Mouse (Mus musculus): ENCODE measurements around the gene Clstn1. TPM values are rescaled to one million over a fixed set of nuclear protein-coding genes. Genes with fewer than 3 reads are reported as not detected.

Clstn1 gene
- 1 to 10 TPM; 9.3 to 9.7 TPM for total RNA-seq (2023)

GRCm38 (mm10) chr4:149586044-149586782 is at the start of gene Clstn1:
Gene Clstn1 (plus strand): TSS chr4:149586468.

Other genes starting within 250 kb of the Clstn1 start
- 10 to 100 TPM; 48.3 to 62.3 TPM for gene Ube4b, start 159.7 kb upstream of the Clstn1 start, total RNA-seq (2023)
- not detected for gene Rbp7, start 131.5 kb upstream of the Clstn1 start, total RNA-seq (2023)
- not detected for gene Tmem274, start 109.1 kb upstream of the Clstn1 start, total RNA-seq (2023)
- 1 to 10 TPM; 4.0 to 4.4 TPM for gene Nmnat1, start 101.3 kb upstream of the Clstn1 start, total RNA-seq (2023)
- gene Lzic, start 101.2 kb upstream of the Clstn1 start, total RNA-seq (2023): 10 to 100 TPM; 12.7 to 13.8 TPM
- 1 to 10 TPM; 7.9 to 8.4 TPM for gene Ctnnbip1, start 68.2 kb upstream of the Clstn1 start, total RNA-seq (2023)
- 100 to 1,000 TPM; 279 to 327 TPM for gene Pik3cd, start 116.1 kb downstream of the Clstn1 start, total RNA-seq (2023)
- gene Tmem201, start 151.6 kb downstream of the Clstn1 start, total RNA-seq (2023): 1 to 10 TPM; 6.3 to 7.0 TPM
- gene Slc25a33, start 187.8 kb downstream of the Clstn1 start, total RNA-seq (2023): 1 to 10 TPM; 8.0 to 9.1 TPM

All from monocyte, adult 59 days (primary cell).